Mouse (Mus musculus): Measurements from ENCODE around the gene Ntng2. TPM values are rescaled to one million over a fixed set of nuclear protein-coding genes. Genes with fewer than 3 reads are reported as not detected.
A peak's percentile ranks its signal among the peaks of the same experiment; 100 is the strongest.

The Ntng2 gene
- polyA plus RNA-seq, 1 experiment from 2014 or later = 3.5 TPM

GRCm38 (mm10) chr2:29253205-29253865 lies 530 bp upstream of the Ntng2 start:
- Histone ChIP-seq H3K9ac (ENCODE audit: low read depth, low read length) (peak overlapping the region; percentile 71), H3K36me3 (ENCODE audit: control insufficient read depth, insufficient read depth, low read length) (no peaks in the 10 kb centered on the region), H3K27ac (ENCODE audit: low read depth, low read length) (peak overlapping the region; percentile 70), H3K4me2 (ENCODE audit: low read length) (peak overlapping the region; percentile 90), H3K4me1 (ENCODE audit: control insufficient read depth, insufficient read depth, low read depth, low read length) (peaks cover 34% of the 10 kb centered on the region), H3K4me3 (ENCODE audit: low read length) (peak overlapping the region; percentile 68), H3K9me3 (ENCODE audit: control insufficient read depth, low read length) (no peaks in the 10 kb centered on the region), H3K27me3 (replicated peaks; ENCODE audit: control insufficient read depth, insufficient read depth, low read length) (peaks cover 17% of the 10 kb centered on the region)
- WGBS = 3% methylated on average over 21 of the region's 22 CpGs
- ATAC-seq = peak; percentile 44

DNA sequence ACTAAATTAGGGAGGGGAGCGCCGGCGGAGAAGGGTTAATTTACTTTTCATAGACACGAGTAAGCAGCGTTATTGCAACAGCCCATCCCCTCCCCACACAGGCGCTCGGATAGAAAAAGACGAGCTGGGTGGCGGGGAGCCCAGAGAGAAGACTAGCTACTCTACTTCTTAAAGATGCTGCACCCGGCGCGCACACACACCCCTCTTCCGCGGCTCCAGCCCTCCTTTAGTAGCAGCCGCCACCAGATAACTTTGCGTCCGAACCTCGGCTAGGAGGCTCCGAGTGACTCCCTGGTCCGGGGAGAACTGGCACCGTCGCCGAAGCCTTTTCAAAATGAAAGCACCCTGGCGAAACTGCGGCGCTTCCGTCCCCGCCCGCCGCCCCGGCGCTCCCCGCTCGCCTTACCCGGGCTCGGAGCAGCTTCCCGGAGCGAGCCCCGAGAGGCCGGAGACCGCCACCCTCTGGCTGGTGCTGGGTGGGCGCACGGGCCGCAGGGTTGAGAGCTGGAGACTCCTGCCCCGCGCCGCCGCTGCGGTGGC lies 676 bp downstream of the Ntng2 start:
- ATAC-seq = peak; percentile 44; the same call in 1 of the 2 replicates
- H3K4me3 ChIP-seq (ENCODE audit: low read length) = peak overlapping the region; percentile 68
- H3K4me2 ChIP-seq (ENCODE audit: low read length) = peak overlapping the region; percentile 90
- peaks cover 39% of the 10 kb centered on the region for H3K4me1 ChIP-seq (ENCODE audit: control insufficient read depth, insufficient read depth, low read depth, low read length)
- H3K27me3 ChIP-seq (replicated peaks; ENCODE audit: control insufficient read depth, insufficient read depth, low read length) = peaks cover 17% of the 10 kb centered on the region
- H3K9me3 ChIP-seq (ENCODE audit: control insufficient read depth, low read length) = no peaks in the 10 kb centered on the region
- peak overlapping the region; percentile 71 for H3K9ac ChIP-seq (ENCODE audit: low read depth, low read length)
- no peaks in the 10 kb centered on the region for H3K36me3 ChIP-seq (ENCODE audit: control insufficient read depth, insufficient read depth, low read length)
- H3K27ac ChIP-seq (ENCODE audit: low read depth, low read length) = peak overlapping the region; percentile 70
- WGBS = 0% methylated on average over 42 of the region's 49 CpGs

DNA sequence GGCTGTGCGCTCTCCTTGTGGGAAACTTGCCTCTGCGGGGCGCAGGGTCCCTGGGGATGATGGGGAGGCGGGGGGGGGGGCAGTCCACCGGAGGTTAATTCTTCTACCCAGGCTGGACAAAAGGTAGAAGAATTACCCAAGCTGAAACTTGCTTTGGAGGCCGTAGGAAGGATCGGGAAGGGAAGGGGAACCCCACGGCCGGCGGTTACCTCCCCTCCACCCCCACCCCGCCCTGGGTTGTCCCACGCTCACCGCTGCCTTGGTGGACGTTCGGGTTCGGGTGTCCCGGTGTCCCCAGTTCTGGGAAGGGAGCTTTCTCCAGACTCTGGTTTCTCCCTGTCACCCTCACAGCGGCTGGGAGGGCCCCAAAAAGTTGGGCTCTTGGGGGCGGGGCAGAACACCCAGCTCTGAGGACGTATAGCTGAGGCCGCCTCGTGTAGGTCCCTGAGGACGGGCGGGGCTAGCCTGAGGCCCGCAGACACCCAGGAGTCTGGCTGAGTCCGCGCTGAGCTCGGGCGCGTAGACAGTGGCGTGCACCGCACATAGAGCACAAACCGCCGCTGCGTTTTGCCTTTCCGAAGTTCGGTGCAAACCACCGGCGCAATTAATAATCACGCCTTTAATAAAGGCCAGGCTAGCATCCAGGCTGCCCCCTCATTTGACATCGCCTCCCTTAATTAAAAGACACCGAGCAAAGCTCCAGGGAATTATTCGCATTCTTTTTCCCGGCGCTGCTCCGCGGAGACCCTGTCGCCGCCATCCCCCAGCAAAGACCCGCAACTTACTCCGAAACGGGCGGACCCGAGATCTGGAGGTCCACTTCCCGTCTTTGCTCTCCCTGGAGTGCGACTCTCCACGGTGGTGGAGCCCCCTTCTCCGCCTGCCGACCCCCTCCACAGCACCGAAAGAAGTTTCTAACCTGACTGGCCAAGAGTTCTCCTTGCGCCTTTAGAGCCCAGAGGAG lies 1.4 kb downstream of the Ntng2 start:
- no peak for ATAC-seq
- H3K4me1 ChIP-seq (ENCODE audit: control insufficient read depth, insufficient read depth, low read depth, low read length) = peaks cover 44% of the 10 kb centered on the region
- H3K27ac ChIP-seq (ENCODE audit: low read depth, low read length) = 0 out of 2 replicates have a peak overlapping the region, but pooled peaks have one; percentile 12
- no peaks in the 10 kb centered on the region for H3K36me3 ChIP-seq (ENCODE audit: control insufficient read depth, insufficient read depth, low read length)
- H3K9ac ChIP-seq (ENCODE audit: low read depth, low read length) = peak overlapping the region; percentile 71
- H3K27me3 ChIP-seq (replicated peaks; ENCODE audit: control insufficient read depth, insufficient read depth, low read length) = peaks cover 17% of the 10 kb centered on the region
- H3K9me3 ChIP-seq (ENCODE audit: control insufficient read depth, low read length) = no peaks in the 10 kb centered on the region
- peak overlapping the region; percentile 68 for H3K4me3 ChIP-seq (ENCODE audit: low read length)
- H3K4me2 ChIP-seq (ENCODE audit: low read length) = peak overlapping the region; percentile 90
- under 1% methylated on average over 61 of the region's 61 CpGs for WGBS

GRCm38 (mm10) chr2:29250263-29251094 lies 2.3 kb downstream of the Ntng2 start:
- WGBS = 1% methylated on average over 44 of the region's 44 CpGs
- no peaks in the 10 kb centered on the region for H3K9me3 ChIP-seq (ENCODE audit: control insufficient read depth, low read length)

DNA sequence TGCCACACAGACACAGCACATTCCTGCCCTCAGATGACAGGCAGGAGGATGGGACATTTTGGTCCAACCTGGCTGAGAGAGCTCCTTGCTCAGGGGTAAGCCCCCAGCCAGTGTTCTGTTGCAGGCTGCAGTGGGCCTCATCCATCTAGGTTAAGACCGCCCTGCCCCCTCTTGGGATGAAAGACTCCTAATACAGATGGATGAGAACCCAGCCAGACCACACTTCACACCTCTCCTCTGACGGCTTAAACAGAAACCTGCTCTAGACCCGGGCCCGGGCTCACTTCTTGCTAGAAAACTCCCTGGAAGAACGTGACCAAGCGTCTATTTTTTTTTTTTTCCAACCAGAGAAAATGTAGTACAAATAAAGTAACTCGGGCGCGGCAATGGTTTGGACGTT lies 3.0 kb downstream of the Ntng2 start:
- peaks cover 17% of the 10 kb centered on the region for H3K27me3 ChIP-seq (replicated peaks; ENCODE audit: control insufficient read depth, insufficient read depth, low read length)
- H3K4me1 ChIP-seq (ENCODE audit: control insufficient read depth, insufficient read depth, low read depth, low read length) = peaks cover 46% of the 10 kb centered on the region
- H3K4me3 ChIP-seq (ENCODE audit: low read length) = peak overlapping the region; percentile 68; the same call in 1 of the 2 replicates
- no peak overlapping the region; the same call in 1 of the 2 replicates for H3K9ac ChIP-seq (ENCODE audit: low read depth, low read length)
- H3K4me2 ChIP-seq (ENCODE audit: low read length) = peak overlapping the region; percentile 90
- 4% methylated on average over 10 of the region's 10 CpGs for WGBS
- H3K36me3 ChIP-seq (ENCODE audit: control insufficient read depth, insufficient read depth, low read length) = no peaks in the 10 kb centered on the region
- no peaks in the 10 kb centered on the region for H3K9me3 ChIP-seq (ENCODE audit: control insufficient read depth, low read length)
- H3K27ac ChIP-seq (ENCODE audit: low read depth, low read length) = no peak overlapping the region
- ATAC-seq = no peak

More at GRCm38 (mm10) chr2:29250263-29251094, 2.3 kb downstream of the Ntng2 start:
- Histone ChIP-seq H3K4me1 (ENCODE audit: control insufficient read depth, insufficient read depth, low read depth, low read length) (peaks cover 46% of the 10 kb centered on the region), H3K27me3 (replicated peaks; ENCODE audit: control insufficient read depth, insufficient read depth, low read length) (peaks cover 17% of the 10 kb centered on the region), H3K36me3 (ENCODE audit: control insufficient read depth, insufficient read depth, low read length) (no peaks in the 10 kb centered on the region), H3K4me3 (ENCODE audit: low read length) (peak overlapping the region; percentile 68), H3K9ac (ENCODE audit: low read depth, low read length) (peak overlapping the region; percentile 71), H3K4me2 (ENCODE audit: low read length) (peak overlapping the region; percentile 90), H3K27ac (ENCODE audit: low read depth, low read length) (no peak overlapping the region; the same call in 1 of the 2 replicates)
- no peak for ATAC-seq

DNA sequence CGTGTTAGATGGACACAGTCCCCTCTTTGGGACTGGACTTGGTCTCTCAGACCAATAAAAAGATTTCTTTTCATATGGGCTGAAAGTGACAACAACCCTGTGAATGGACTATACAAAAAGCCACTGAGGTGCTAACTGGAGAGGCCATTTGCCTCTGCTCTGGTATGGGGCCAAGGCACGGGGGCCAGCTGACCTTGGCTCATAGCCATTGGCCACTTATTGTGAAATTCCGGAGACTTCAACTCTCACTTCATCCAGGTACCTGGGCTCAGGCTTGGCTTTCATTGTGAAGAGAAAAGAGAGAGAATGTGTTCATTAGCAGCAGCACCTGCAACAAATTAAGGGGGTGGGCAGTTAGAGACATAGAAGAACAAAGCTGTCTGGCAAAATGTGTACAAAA lies 4.3 kb downstream of the Ntng2 start:
- Histone ChIP-seq H3K36me3 (ENCODE audit: control insufficient read depth, insufficient read depth, low read length) (no peaks in the 10 kb centered on the region), H3K27me3 (replicated peaks; ENCODE audit: control insufficient read depth, insufficient read depth, low read length) (peaks cover 13% of the 10 kb centered on the region), H3K4me3 (ENCODE audit: low read length) (no peak overlapping the region), H3K4me1 (ENCODE audit: control insufficient read depth, insufficient read depth, low read depth, low read length) (peaks cover 45% of the 10 kb centered on the region), H3K9me3 (ENCODE audit: control insufficient read depth, low read length) (no peaks in the 10 kb centered on the region), H3K27ac (ENCODE audit: low read depth, low read length) (no peak overlapping the region), H3K4me2 (ENCODE audit: low read length) (no peak overlapping the region), H3K9ac (ENCODE audit: low read depth, low read length) (no peak overlapping the region)
- no peak for ATAC-seq
- WGBS = 61% methylated on average over 3 of the region's 3 CpGs

DNA sequence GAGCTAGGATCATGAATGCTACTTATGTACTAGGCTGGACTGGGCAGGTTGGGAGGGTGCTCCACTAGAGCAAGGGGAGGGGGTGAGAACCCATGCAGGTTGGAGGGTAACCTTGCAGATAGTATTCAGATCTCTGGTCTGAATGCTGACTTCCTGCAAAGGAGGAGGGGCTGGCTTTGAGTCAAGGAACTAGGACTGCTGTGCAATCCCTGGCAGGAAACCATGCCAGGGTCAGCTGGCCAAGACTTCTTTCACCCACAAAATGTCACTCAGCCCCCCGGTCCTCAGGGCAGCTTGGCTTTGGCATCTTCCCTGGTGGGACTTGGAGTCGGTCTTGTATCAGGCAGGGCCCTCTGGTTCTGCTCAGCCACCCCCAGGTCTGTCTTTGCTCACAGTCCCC lies 5.4 kb downstream of the Ntng2 start:
- Histone ChIP-seq H3K9me3 (ENCODE audit: control insufficient read depth, low read length) (no peaks in the 10 kb centered on the region), H3K27ac (ENCODE audit: low read depth, low read length) (no peak overlapping the region), H3K4me2 (ENCODE audit: low read length) (no peak overlapping the region), H3K36me3 (ENCODE audit: control insufficient read depth, insufficient read depth, low read length) (no peaks in the 10 kb centered on the region), H3K4me1 (ENCODE audit: control insufficient read depth, insufficient read depth, low read depth, low read length) (peaks cover 35% of the 10 kb centered on the region), H3K9ac (ENCODE audit: low read depth, low read length) (no peak overlapping the region), H3K4me3 (ENCODE audit: low read length) (no peak overlapping the region), H3K27me3 (replicated peaks; ENCODE audit: control insufficient read depth, insufficient read depth, low read length) (peaks cover 11% of the 10 kb centered on the region)
- no peak for ATAC-seq
- 48% methylated on average over 2 of the region's 2 CpGs for WGBS

- peaks cover 30% of the 10 kb centered on the region for H3K4me1 ChIP-seq (ENCODE audit: control insufficient read depth, insufficient read depth, low read depth, low read length)
- ATAC-seq = no peak
- H3K9ac ChIP-seq (ENCODE audit: low read depth, low read length) = no peak overlapping the region
- H3K27ac ChIP-seq (ENCODE audit: low read depth, low read length) = no peak overlapping the region
- 71% methylated on average over 7 of the region's 7 CpGs for WGBS
- no peaks in the 10 kb centered on the region for H3K36me3 ChIP-seq (ENCODE audit: control insufficient read depth, insufficient read depth, low read length)
- peaks cover 11% of the 10 kb centered on the region for H3K27me3 ChIP-seq (replicated peaks; ENCODE audit: control insufficient read depth, insufficient read depth, low read length)
- H3K4me3 ChIP-seq (ENCODE audit: low read length) = no peak overlapping the region
- no peaks in the 10 kb centered on the region for H3K9me3 ChIP-seq (ENCODE audit: control insufficient read depth, low read length)
- no peak overlapping the region for H3K4me2 ChIP-seq (ENCODE audit: low read length)
Measured at GRCm38 (mm10) chr2:29246891-29247290, 5.9 kb downstream of the Ntng2 start.
